In genomic region chr3:93144510-93145051, GRCm38 (mm10) we compare ENCODE assay signal across 24 mouse cellular contexts. TPM values are rescaled to one million over a fixed set of nuclear protein-coding genes. Genes with fewer than 3 reads are reported as not detected.
"Had no signal": no experiment of that assay in that cellular context is flagged by ENCODE, and none has a peak within 500 bp of the region (broad histone marks: within the 10 kb centered on the region; RNA-seq: fewer than 3 reads in every experiment).

Gene Crnn (plus strand): TSS chr3:93144787.

- H3K9me3 ChIP-seq: limb, embryonic 13.5 days; liver, embryonic 15.5 days; midbrain, embryonic 10.5 days; neural tube, embryonic 15.5 days had no signal

- DNase-seq: kidney, adult 8-10 months; kidney, postnatal 36 days; layer of hippocampus, adult 9-11 months; layer of hippocampus, postnatal 36 days; lung, adult 2 months; lung, postnatal 36 days; midbrain, embryonic 14.5 days; right cerebral cortex, postnatal 4 days; spleen, adult 18-20 months; thymus, adult 18-20 months; thymus, postnatal 14 days had no signal

- H3K4me1 ChIP-seq: limb, embryonic 13.5 days; liver, embryonic 15.5 days; midbrain, embryonic 10.5 days; neural tube, embryonic 15.5 days had no signal

- H3K4me2 ChIP-seq: limb, embryonic 13.5 days; liver, embryonic 11.5 days; liver, embryonic 15.5 days; neural tube, embryonic 15.5 days had no signal

- H3K27me3 ChIP-seq: limb, embryonic 13.5 days; liver, embryonic 15.5 days; neural tube, embryonic 15.5 days had no signal

- H3K9ac ChIP-seq: limb, embryonic 13.5 days; liver, embryonic 15.5 days; neural tube, embryonic 15.5 days had no signal

- H3K36me3 ChIP-seq: limb, embryonic 13.5 days; liver, embryonic 15.5 days; midbrain, embryonic 10.5 days; neural tube, embryonic 15.5 days had no signal

- H3K27ac ChIP-seq: kidney, postnatal 0 days; limb, embryonic 13.5 days; liver, embryonic 15.5 days; midbrain, embryonic 10.5 days; neural tube, embryonic 15.5 days had no signal

- H3K4me3 ChIP-seq: limb, embryonic 13.5 days; liver, embryonic 15.5 days; midbrain, embryonic 10.5 days; myocyte; neural tube, embryonic 15.5 days had no signal

- ATAC-seq: lung, postnatal 0 days had no signal

RNA-seq across cellular contexts. Expression of gene Crnn, which starts in this region (rescaled TPM):
- total RNA-seq: layer of hippocampus, adult 18-20 months; layer of hippocampus, postnatal 36 days; left cerebral cortex, postnatal 36 days; megakaryocyte progenitor cell, adult 5-6 weeks had no signal
- polyA plus RNA-seq: kidney, postnatal 0 days; limb, embryonic 13.5 days; liver, embryonic 11.5 days; liver, embryonic 15.5 days; lung, adult 2 months; lung, postnatal 0 days; midbrain, embryonic 10.5 days; midbrain, embryonic 14.5 days; myocyte; neural tube, embryonic 11.5 days; neural tube, embryonic 15.5 days; urinary bladder, adult 2 months had no signal
